Mouse (Mus musculus) erythroblast, adult 5-6 weeks (primary cell): ENCODE data around the gene Ak1. TPM values are rescaled to one million over a fixed set of nuclear protein-coding genes. Genes with fewer than 3 reads are reported as not detected.

ENCODE experiments used
- ATAC-seq: replicated peaks from 2 replicates; pipeline ENCODE4 v1.8.0; 2016; ENCODE audit warnings: moderate number of reproducible peaks, mild to moderate bottlenecking, moderate TSS enrichment, inconsistent platforms; ENCODE audit not compliant: poor library complexity, low FRiP score, severe bottlenecking
- total RNA-seq, 2 experiments: library from RNA; stranded (forward) in 1 of 2; stranded (reverse) in 1 of 2; fragments of 150-400 nt in 1 of 2; fragments of 200-764, 138-1000 nt in 1 of 2; gene quantifications; 2 replicates each; pipeline versions ENCODE4 v1.2.3 to v1.2.4; 2015 to 2017; ENCODE audit warnings: low replicate concordance in 2 of 2

Gene Ak1
- total RNA-seq, 2 experiments from 2014 or later = not detected

- ATAC-seq = no peak
Measured at GRCm38 (mm10) chr2:32677683-32678082, 56.1 kb downstream of the Ak1 start.

- no peak for ATAC-seq
Measured at GRCm38 (mm10) chr2:32680051-32680451, 58.5 kb downstream of the Ak1 start.

GRCm38 (mm10) chr2:32680961-32681650 is 59.5 kb downstream of the Ak1 start:
- ATAC-seq = no peak

- ATAC-seq = no peak
Measured at GRCm38 (mm10) chr2:32681754-32682153, 60.2 kb downstream of the Ak1 start.

GRCm38 (mm10) chr2:32682721-32683417 is 61.3 kb downstream of the Ak1 start:
- no peak for ATAC-seq

GRCm38 (mm10) chr2:32683701-32684100 is 62.1 kb downstream of the Ak1 start:
- ATAC-seq = no peak

Other genes starting within 250 kb of the Ak1 start
- gene 1110008P14Rik, start 239.8 kb upstream of the Ak1 start, total RNA-seq (2015; ENCODE audit: low replicate concordance) = 8.6 and 12.3 TPM in 2 replicates
- gene 1110008P14Rik, start 239.8 kb upstream of the Ak1 start, total RNA-seq (2017; ENCODE audit: low replicate concordance) = 5.1 and 7.7 TPM in 2 replicates
- gene Lcn2, start 233.5 kb upstream of the Ak1 start, total RNA-seq (2015; ENCODE audit: low replicate concordance) = 2,071 and 2,279 TPM in 2 replicates
- 352 and 444 TPM in 2 replicates for gene Lcn2, start 233.5 kb upstream of the Ak1 start, total RNA-seq (2017; ENCODE audit: low replicate concordance)
- gene Ptges2, start 225.9 kb upstream of the Ak1 start, total RNA-seq (2015; ENCODE audit: low replicate concordance) = 1.5 and 1.7 TPM in 2 replicates
- 2.8 and 6.6 TPM in 2 replicates for gene Ptges2, start 225.9 kb upstream of the Ak1 start, total RNA-seq (2017; ENCODE audit: low replicate concordance)
- gene Naif1, start 171.3 kb upstream of the Ak1 start, total RNA-seq (2015; ENCODE audit: low replicate concordance) = 0.77 and 0.84 TPM in 2 replicates
- 0.98 and 2.1 TPM in 2 replicates for gene Naif1, start 171.3 kb upstream of the Ak1 start, total RNA-seq (2017; ENCODE audit: low replicate concordance)
- gene Slc25a25, start 170.3 kb upstream of the Ak1 start, total RNA-seq (2015; ENCODE audit: low replicate concordance) = 2.1 and 6.3 TPM in 2 replicates
- gene Slc25a25, start 170.3 kb upstream of the Ak1 start, total RNA-seq (2017; ENCODE audit: low replicate concordance) = 4.2 and 16.2 TPM in 2 replicates
- gene Fam102a, start 86.4 kb upstream of the Ak1 start, total RNA-seq (2015; ENCODE audit: low replicate concordance) = 1.2 and 2.7 TPM in 2 replicates
- 0.28 and 6.5 TPM in 2 replicates for gene Fam102a, start 86.4 kb upstream of the Ak1 start, total RNA-seq (2017; ENCODE audit: low replicate concordance)
- gene Dpm2, start 50.9 kb upstream of the Ak1 start, total RNA-seq (2015; ENCODE audit: low replicate concordance) = 26.9 and 41.0 TPM in 2 replicates
- gene Dpm2, start 50.9 kb upstream of the Ak1 start, total RNA-seq (2017; ENCODE audit: low replicate concordance) = 8.6 and 18.2 TPM in 2 replicates
- gene Pip5kl1, start 47.0 kb upstream of the Ak1 start, total RNA-seq (2015; ENCODE audit: low replicate concordance) = not detected in 2 replicates
- 1.9 TPM in 1 of 2 replicates, not detected in the other for gene Pip5kl1, start 47.0 kb upstream of the Ak1 start, total RNA-seq (2017; ENCODE audit: low replicate concordance)
- not detected in 2 replicates for gene 9430097D07Rik, start 46.1 kb upstream of the Ak1 start, total RNA-seq (2015; ENCODE audit: low replicate concordance)
- not detected in 2 replicates for gene 9430097D07Rik, start 46.1 kb upstream of the Ak1 start, total RNA-seq (2017; ENCODE audit: low replicate concordance)
- 8.8 and 9.4 TPM in 2 replicates for gene St6galnac4, start 34.7 kb upstream of the Ak1 start, total RNA-seq (2015; ENCODE audit: low replicate concordance)
- 3.8 and 4.9 TPM in 2 replicates for gene St6galnac4, start 34.7 kb upstream of the Ak1 start, total RNA-seq (2017; ENCODE audit: low replicate concordance)
- gene St6galnac6, start 22.0 kb upstream of the Ak1 start, total RNA-seq (2015; ENCODE audit: low replicate concordance) = 0.77 and 3.3 TPM in 2 replicates
- 2.1 and 2.5 TPM in 2 replicates for gene St6galnac6, start 22.0 kb upstream of the Ak1 start, total RNA-seq (2017; ENCODE audit: low replicate concordance)
- 4.0 and 6.7 TPM in 2 replicates for gene Eng, start 24.8 kb downstream of the Ak1 start, total RNA-seq (2015; ENCODE audit: low replicate concordance)
- 1.5 and 3.2 TPM in 2 replicates for gene Eng, start 24.8 kb downstream of the Ak1 start, total RNA-seq (2017; ENCODE audit: low replicate concordance)
- gene Fpgs, start 82.4 kb downstream of the Ak1 start, total RNA-seq (2015; ENCODE audit: low replicate concordance) = 1.3 and 4.0 TPM in 2 replicates
- gene Fpgs, start 82.4 kb downstream of the Ak1 start, total RNA-seq (2017; ENCODE audit: low replicate concordance) = 2.1 and 6.6 TPM in 2 replicates
- gene Cdk9, start 91.3 kb downstream of the Ak1 start, total RNA-seq (2015; ENCODE audit: low replicate concordance) = 15.0 and 25.9 TPM in 2 replicates
- gene Cdk9, start 91.3 kb downstream of the Ak1 start, total RNA-seq (2017; ENCODE audit: low replicate concordance) = 18.1 and 19.5 TPM in 2 replicates
- gene Sh2d3c, start 99.3 kb downstream of the Ak1 start, total RNA-seq (2015; ENCODE audit: low replicate concordance) = 15.4 and 23.2 TPM in 2 replicates
- gene Sh2d3c, start 99.3 kb downstream of the Ak1 start, total RNA-seq (2017; ENCODE audit: low replicate concordance) = 5.2 and 6.4 TPM in 2 replicates
- not detected in 2 replicates for gene 6330409D20Rik, start 119.3 kb downstream of the Ak1 start, total RNA-seq (2015; ENCODE audit: low replicate concordance)
- gene 6330409D20Rik, start 119.3 kb downstream of the Ak1 start, total RNA-seq (2017; ENCODE audit: low replicate concordance) = not detected in 2 replicates
- 10.4 and 11.3 TPM in 2 replicates for gene Tor2a, start 135.5 kb downstream of the Ak1 start, total RNA-seq (2015; ENCODE audit: low replicate concordance)
- 4.7 and 8.8 TPM in 2 replicates for gene Tor2a, start 135.5 kb downstream of the Ak1 start, total RNA-seq (2017; ENCODE audit: low replicate concordance)
- not detected in 2 replicates for gene Ttc16, start 153.9 kb downstream of the Ak1 start, total RNA-seq (2015; ENCODE audit: low replicate concordance)
- not detected in 2 replicates for gene Ttc16, start 153.9 kb downstream of the Ak1 start, total RNA-seq (2017; ENCODE audit: low replicate concordance)
- 2.5 TPM in 1 of 2 replicates, not detected in the other for gene Ptrh1, start 154.0 kb downstream of the Ak1 start, total RNA-seq (2015; ENCODE audit: low replicate concordance)
- not detected in 2 replicates for gene Ptrh1, start 154.0 kb downstream of the Ak1 start, total RNA-seq (2017; ENCODE audit: low replicate concordance)
- not detected in 2 replicates for gene Cfap157, start 162.7 kb downstream of the Ak1 start, total RNA-seq (2015; ENCODE audit: low replicate concordance)
- not detected in 2 replicates for gene Cfap157, start 162.7 kb downstream of the Ak1 start, total RNA-seq (2017; ENCODE audit: low replicate concordance)
- 0.96 and 1.3 TPM in 2 replicates for gene Stxbp1, start 225.5 kb downstream of the Ak1 start, total RNA-seq (2015; ENCODE audit: low replicate concordance)
- 0.34 and 0.56 TPM in 2 replicates for gene Stxbp1, start 225.5 kb downstream of the Ak1 start, total RNA-seq (2017; ENCODE audit: low replicate concordance)